Mouse (Mus musculus): ENCODE measurements around the gene Tm9sf2. TPM values are rescaled to one million over a fixed set of nuclear protein-coding genes. Genes with fewer than 3 reads are reported as not detected.

Gene Tm9sf2
- polyA plus RNA-seq, 1 experiment from 2014 or later = 115 TPM

GRCm38 (mm10) chr14:122145374-122145773 is 38.5 kb downstream of the Tm9sf2 start:
- Histone ChIP-seq H3K4me1 (no peaks in the 10 kb centered on the region), H3K4me3 (no peak overlapping the region), H3K9me3 (no peaks in the 10 kb centered on the region), H3K9ac (replicated peaks) (no peak overlapping the region), H3K27me3 (no peaks in the 10 kb centered on the region), H3K36me3 (peaks cover 70% of the 10 kb centered on the region), H3K27ac (replicated peaks) (no peak overlapping the region), H3K4me2 (replicated peaks) (no peak overlapping the region)
- 77% methylated on average over 1 of the region's 1 CpGs for WGBS
- ATAC-seq (replicated peaks) = no peak

- Histone ChIP-seq H3K9me3 (no peaks in the 10 kb centered on the region), H3K36me3 (peaks cover 67% of the 10 kb centered on the region), H3K4me1 (no peaks in the 10 kb centered on the region), H3K27me3 (no peaks in the 10 kb centered on the region), H3K4me2 (replicated peaks) (no peak overlapping the region), H3K9ac (replicated peaks) (no peak overlapping the region), H3K27ac (replicated peaks) (no peak overlapping the region), H3K4me3 (no peak overlapping the region)
- no peak for ATAC-seq (replicated peaks)
- 5% methylated on average over 5 of the region's 5 CpGs for WGBS
Measured at GRCm38 (mm10) chr14:122150616-122151015, 43.8 kb downstream of the Tm9sf2 start.

- Histone ChIP-seq H3K4me3 (no peak overlapping the region), H3K27me3 (no peaks in the 10 kb centered on the region), H3K4me1 (no peaks in the 10 kb centered on the region), H3K9me3 (no peaks in the 10 kb centered on the region), H3K4me2 (replicated peaks) (no peak overlapping the region), H3K27ac (replicated peaks) (no peak overlapping the region), H3K36me3 (peaks cover 49% of the 10 kb centered on the region), H3K9ac (replicated peaks) (no peak overlapping the region)
- 85% methylated on average over 7 of the region's 7 CpGs for WGBS
- no peak for ATAC-seq (replicated peaks)
Measured at GRCm38 (mm10) chr14:122157738-122158137, 50.9 kb downstream of the Tm9sf2 start.

- ATAC-seq (replicated peaks) = 0 out of 2 replicates have a peak, but pooled peaks have one; percentile 24
- Histone ChIP-seq H3K27me3 (no peaks in the 10 kb centered on the region), H3K9me3 (no peaks in the 10 kb centered on the region), H3K27ac (replicated peaks) (no peak overlapping the region), H3K4me1 (no peaks in the 10 kb centered on the region), H3K9ac (replicated peaks) (no peak overlapping the region), H3K4me2 (replicated peaks) (no peak overlapping the region), H3K4me3 (no peak overlapping the region), H3K36me3 (peaks cover 29% of the 10 kb centered on the region)
- 100% methylated on average over 1 of the region's 1 CpGs for WGBS
Measured at GRCm38 (mm10) chr14:122160916-122161315, 54.1 kb downstream of the Tm9sf2 start.

- no peak overlapping the region for H3K9ac ChIP-seq (replicated peaks)
- ATAC-seq (replicated peaks) = no peak
- H3K4me3 ChIP-seq = no peak overlapping the region
- WGBS = 51% methylated on average over 7 of the region's 7 CpGs
- H3K27me3 ChIP-seq = no peaks in the 10 kb centered on the region
- no peaks in the 10 kb centered on the region for H3K4me1 ChIP-seq
- H3K27ac ChIP-seq (replicated peaks) = no peak overlapping the region
- no peaks in the 10 kb centered on the region for H3K9me3 ChIP-seq
- H3K36me3 ChIP-seq = no peaks in the 10 kb centered on the region
- no peak overlapping the region for H3K4me2 ChIP-seq (replicated peaks)
Measured at GRCm38 (mm10) chr14:122168912-122169311, 62.1 kb downstream of the Tm9sf2 start.

- H3K4me2 ChIP-seq (replicated peaks) = no peak overlapping the region
- no peaks in the 10 kb centered on the region for H3K27me3 ChIP-seq
- H3K9me3 ChIP-seq = no peaks in the 10 kb centered on the region
- H3K27ac ChIP-seq (replicated peaks) = no peak overlapping the region
- H3K9ac ChIP-seq (replicated peaks) = no peak overlapping the region
- H3K36me3 ChIP-seq = no peaks in the 10 kb centered on the region
- ATAC-seq (replicated peaks) = peak; percentile 49; the same call in 1 of the 2 replicates
- no peaks in the 10 kb centered on the region for H3K4me1 ChIP-seq
- H3K4me3 ChIP-seq = no peak overlapping the region
- WGBS = 61% methylated on average over 7 of the region's 7 CpGs
Measured at GRCm38 (mm10) chr14:122170202-122170781, 63.5 kb downstream of the Tm9sf2 start.

GRCm38 (mm10) chr14:122171031-122171430 is 64.2 kb downstream of the Tm9sf2 start:
- no peaks in the 10 kb centered on the region for H3K9me3 ChIP-seq
- no peak overlapping the region for H3K9ac ChIP-seq (replicated peaks)
- no peak overlapping the region for H3K4me2 ChIP-seq (replicated peaks)
- no peaks in the 10 kb centered on the region for H3K36me3 ChIP-seq
- H3K4me1 ChIP-seq = no peaks in the 10 kb centered on the region
- 89% methylated on average over 7 of the region's 7 CpGs for WGBS
- H3K4me3 ChIP-seq = no peak overlapping the region
- H3K27me3 ChIP-seq = no peaks in the 10 kb centered on the region
- ATAC-seq (replicated peaks) = no peak
- H3K27ac ChIP-seq (replicated peaks) = no peak overlapping the region

- Histone ChIP-seq H3K36me3 (no peaks in the 10 kb centered on the region), H3K4me1 (peaks cover 2% of the 10 kb centered on the region; the same call in 1 of the 2 replicates), H3K4me2 (replicated peaks) (no peak overlapping the region), H3K9me3 (no peaks in the 10 kb centered on the region), H3K27me3 (0 out of 2 replicates have a peak, but pooled peaks cover 3% of the 10 kb centered on the region), H3K4me3 (no peak overlapping the region), H3K27ac (replicated peaks) (no peak overlapping the region), H3K9ac (replicated peaks) (no peak overlapping the region)
- 81% methylated on average over 14 of the region's 14 CpGs for WGBS
- ATAC-seq (replicated peaks) = no peak
Measured at GRCm38 (mm10) chr14:122176263-122176798, 69.5 kb downstream of the Tm9sf2 start.

- WGBS = 42% methylated on average over 16 of the region's 16 CpGs
Measured at GRCm38 (mm10) chr14:122179262-122179661, 72.4 kb downstream of the Tm9sf2 start.

GRCm38 (mm10) chr14:122181078-122181814 is 74.4 kb downstream of the Tm9sf2 start, which contains the start of gene Clybl:
Gene Clybl (plus strand): TSS chr14:122181704.
- WGBS = 3% methylated on average over 43 of the region's 45 CpGs
- no peaks in the 10 kb centered on the region for H3K36me3 ChIP-seq
- H3K27ac ChIP-seq (replicated peaks) = no peak within 1 kb of the TSS
- H3K27me3 ChIP-seq = 0 out of 2 replicates have a peak, but pooled peaks cover 3% of the 10 kb centered on the region
- peak within 1 kb of the TSS; percentile 80 for H3K4me3 ChIP-seq
- peaks cover 9% of the 10 kb centered on the region for H3K4me1 ChIP-seq
- peak; percentile 97 for ATAC-seq (replicated peaks)
- peak within 1 kb of the TSS; percentile 83 for H3K4me2 ChIP-seq (replicated peaks)
- H3K9me3 ChIP-seq = no peaks in the 10 kb centered on the region
- peak within 1 kb of the TSS; percentile 68 for H3K9ac ChIP-seq (replicated peaks)

More at GRCm38 (mm10) chr14:122179262-122179661, 72.4 kb downstream of the Tm9sf2 start:
- H3K9ac ChIP-seq (replicated peaks) = no peak overlapping the region
- no peaks in the 10 kb centered on the region for H3K9me3 ChIP-seq
- no peak for ATAC-seq (replicated peaks)
- peaks cover 9% of the 10 kb centered on the region for H3K4me1 ChIP-seq
- no peak overlapping the region for H3K4me2 ChIP-seq (replicated peaks)
- H3K4me3 ChIP-seq = no peak overlapping the region
- no peaks in the 10 kb centered on the region for H3K36me3 ChIP-seq
- 0 out of 2 replicates have a peak, but pooled peaks cover 3% of the 10 kb centered on the region for H3K27me3 ChIP-seq
- no peak overlapping the region for H3K27ac ChIP-seq (replicated peaks)

- 1% methylated on average over 12 of the region's 12 CpGs for WGBS
- H3K9ac ChIP-seq (replicated peaks) = peak overlapping the region; percentile 68
- H3K27ac ChIP-seq (replicated peaks) = no peak overlapping the region
- no peak for ATAC-seq (replicated peaks)
- peaks cover 9% of the 10 kb centered on the region for H3K4me1 ChIP-seq
- 0 out of 2 replicates have a peak, but pooled peaks cover 3% of the 10 kb centered on the region for H3K27me3 ChIP-seq
- no peaks in the 10 kb centered on the region for H3K36me3 ChIP-seq
- H3K9me3 ChIP-seq = no peaks in the 10 kb centered on the region
- peak overlapping the region; percentile 83 for H3K4me2 ChIP-seq (replicated peaks)
- H3K4me3 ChIP-seq = peak overlapping the region; percentile 80
Measured at GRCm38 (mm10) chr14:122181815-122182157, 74.9 kb downstream of the Tm9sf2 start.

GRCm38 (mm10) chr14:122182220-122182619 is 75.4 kb downstream of the Tm9sf2 start:
- H3K27me3 ChIP-seq = 0 out of 2 replicates have a peak, but pooled peaks cover 3% of the 10 kb centered on the region
- no peak overlapping the region for H3K9ac ChIP-seq (replicated peaks)
- H3K9me3 ChIP-seq = no peaks in the 10 kb centered on the region
- no peaks in the 10 kb centered on the region for H3K36me3 ChIP-seq
- H3K4me1 ChIP-seq = peaks cover 9% of the 10 kb centered on the region
- 78% methylated on average over 6 of the region's 6 CpGs for WGBS
- no peak overlapping the region for H3K27ac ChIP-seq (replicated peaks)
- H3K4me2 ChIP-seq (replicated peaks) = peak overlapping the region; percentile 83; the same call in 1 of the 2 replicates
- no peak for ATAC-seq (replicated peaks)
- peak overlapping the region; percentile 80 for H3K4me3 ChIP-seq

All from forebrain, embryonic 15.5 days (tissue).